Mouse (Mus musculus) G1E (cell line): ENCODE results near the gene Trp63.

Experiments
- CTCF ChIP-seq: IDR thresholded peaks from 2 replicates; pipeline ENCODE4 v1.5.1; 2012; ENCODE audit warnings: low read depth, low read length, inconsistent platforms, mixed read lengths
- POLR2AphosphoS5 ChIP-seq: IDR thresholded peaks from 2 replicates; pipeline ENCODE4 v1.6.1; 2012; ENCODE audit warnings: low read depth, low read length, inconsistent platforms; ENCODE audit not compliant: insufficient replicate concordance

DNA sequence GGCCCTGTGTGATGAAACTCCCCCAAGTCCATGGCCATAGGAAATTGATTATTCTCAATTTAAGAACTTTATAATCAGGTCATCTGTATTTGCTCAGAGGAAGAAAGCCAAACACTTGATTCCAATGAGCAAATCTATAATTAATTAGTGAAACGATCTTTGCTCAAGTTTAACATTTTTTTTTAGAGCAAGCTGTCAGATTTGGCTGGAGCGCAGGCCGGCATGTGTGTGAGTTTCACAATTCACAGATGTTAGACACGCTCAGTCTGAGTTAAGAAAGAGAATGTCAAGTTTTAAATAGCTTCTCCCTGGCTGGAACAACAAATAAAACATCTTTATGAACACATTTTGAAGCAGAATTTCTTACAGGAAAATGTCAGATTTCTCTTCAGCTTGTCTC is 1.0 kb upstream of the Trp63 start:
- no peak for TF ChIP-seq CTCF
- TF ChIP-seq POLR2AphosphoS5: no peak
